Mouse (Mus musculus): ENCODE measurements at regions not wholly inside any gene's neighbourhood (a gene's known extent, or its start where the extent isn't known, plus 50 kb on each side); places are given as distances from the start of the nearest gene placed in this dataset.

DNA sequence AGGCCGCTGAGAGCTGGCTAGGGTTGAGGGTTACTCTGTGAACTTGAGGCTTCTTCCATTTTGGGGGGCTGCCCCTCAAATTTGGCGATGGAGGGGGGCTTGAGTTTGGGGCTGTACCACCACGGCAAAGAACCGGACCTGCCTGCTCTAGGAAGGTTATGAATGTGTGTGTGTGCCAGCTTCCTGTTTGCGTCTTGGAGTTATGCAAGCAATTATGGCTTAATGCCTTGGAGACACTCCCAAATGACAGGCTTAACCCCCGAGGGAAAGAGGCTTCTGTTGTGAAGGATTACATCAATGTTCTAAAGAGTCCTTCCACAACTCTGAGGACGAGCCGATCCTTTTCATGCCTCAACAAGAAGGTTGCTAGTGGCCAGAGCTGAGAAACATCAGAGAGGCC is 294.1 kb downstream of the Bcl11a start:
- Histone ChIP-seq H3K27ac (ENCODE audit: low read depth, low read length) (no peak overlapping the region), H3K27me3 (ENCODE audit: control insufficient read depth, insufficient read depth, low read length) (no peaks in the 10 kb centered on the region), H3K4me1 (ENCODE audit: control insufficient read depth, insufficient read depth, low read length) (peaks cover 12% of the 10 kb centered on the region; the same call in 1 of the 2 replicates), H3K9ac (ENCODE audit: low read length) (no peak overlapping the region), H3K9me3 (ENCODE audit: control insufficient read depth, low read length) (no peaks in the 10 kb centered on the region), H3K4me2 (no peak overlapping the region), H3K4me3 (ENCODE audit: low read depth, low read length) (no peak overlapping the region), H3K36me3 (ENCODE audit: control insufficient read depth, insufficient read depth, low read length) (no peaks in the 10 kb centered on the region)
- WGBS: 45% methylated on average over 8 of the region's 8 CpGs
- no peak for DNase-seq (ENCODE audit: low spot score, missing footprints)
- no peak; the same call in 1 of the 2 replicates for ATAC-seq (ENCODE audit: low FRiP score)

DNA sequence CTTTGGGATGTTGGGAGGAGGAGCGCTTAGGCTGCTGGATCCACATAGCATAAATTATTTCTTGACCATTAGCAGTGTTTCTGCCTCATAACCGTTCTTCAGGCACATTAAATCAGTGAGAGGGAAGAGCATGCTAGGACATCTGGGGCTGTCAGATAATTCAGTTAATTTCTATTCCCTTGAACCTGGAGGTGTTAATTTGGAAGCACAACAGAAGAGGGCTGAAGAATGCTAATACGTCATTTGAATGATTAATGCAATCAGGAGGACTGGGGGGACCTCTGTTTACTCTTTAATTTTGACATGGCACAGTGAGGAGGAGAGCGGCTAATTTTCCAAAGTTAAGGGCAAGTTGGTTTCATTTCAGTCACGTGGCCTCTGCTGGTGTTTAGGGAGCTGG is 294.8 kb downstream of the Bcl11a start:
- ATAC-seq (ENCODE audit: low FRiP score) (no peak), DNase-seq (ENCODE audit: low spot score, missing footprints) (no peak)
- H3K4me1 ChIP-seq (ENCODE audit: control insufficient read depth, insufficient read depth, low read length): peaks cover 12% of the 10 kb centered on the region; the same call in 1 of the 2 replicates
- no peak overlapping the region for H3K4me2 ChIP-seq
- H3K27ac ChIP-seq (ENCODE audit: low read depth, low read length): no peak overlapping the region
- H3K36me3 ChIP-seq (ENCODE audit: control insufficient read depth, insufficient read depth, low read length): no peaks in the 10 kb centered on the region
- no peak overlapping the region for H3K4me3 ChIP-seq (ENCODE audit: low read depth, low read length)
- no peak overlapping the region for H3K9ac ChIP-seq (ENCODE audit: low read length)
- WGBS: 63% methylated on average over 5 of the region's 5 CpGs
- H3K9me3 ChIP-seq (ENCODE audit: control insufficient read depth, low read length): no peaks in the 10 kb centered on the region
- no peaks in the 10 kb centered on the region for H3K27me3 ChIP-seq (ENCODE audit: control insufficient read depth, insufficient read depth, low read length)

DNA sequence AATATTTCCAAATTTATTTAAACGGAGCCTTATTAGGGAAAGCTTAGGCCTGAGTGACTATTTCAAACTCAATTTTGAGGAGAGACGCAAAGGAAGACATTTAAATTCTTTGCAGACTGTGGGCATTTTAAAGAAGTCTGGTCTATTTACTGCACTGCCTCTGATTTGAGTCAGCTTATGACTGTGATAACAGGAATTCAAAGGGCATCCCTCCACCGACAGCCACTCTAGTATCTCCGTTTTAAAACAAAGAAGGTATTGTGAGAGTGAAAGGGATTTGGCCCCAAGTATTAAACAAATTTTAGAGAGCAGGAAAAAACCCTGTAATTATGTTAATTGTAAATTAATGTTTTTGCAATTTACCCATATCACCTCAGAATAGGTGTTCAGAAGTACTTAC is 295.4 kb downstream of the Bcl11a start:
- no peak overlapping the region for H3K27ac ChIP-seq (ENCODE audit: low read depth, low read length)
- H3K4me3 ChIP-seq (ENCODE audit: low read depth, low read length): no peak overlapping the region
- no peaks in the 10 kb centered on the region for H3K36me3 ChIP-seq (ENCODE audit: control insufficient read depth, insufficient read depth, low read length)
- DNase-seq (ENCODE audit: low spot score, missing footprints): no peak
- H3K4me2 ChIP-seq: no peak overlapping the region
- H3K4me1 ChIP-seq (ENCODE audit: control insufficient read depth, insufficient read depth, low read length): peaks cover 12% of the 10 kb centered on the region; the same call in 1 of the 2 replicates
- no peak overlapping the region for H3K9ac ChIP-seq (ENCODE audit: low read length)
- no peak for ATAC-seq (ENCODE audit: low FRiP score)
- H3K27me3 ChIP-seq (ENCODE audit: control insufficient read depth, insufficient read depth, low read length): no peaks in the 10 kb centered on the region
- 54% methylated on average over 4 of the region's 4 CpGs for WGBS
- no peaks in the 10 kb centered on the region for H3K9me3 ChIP-seq (ENCODE audit: control insufficient read depth, low read length)

DNA sequence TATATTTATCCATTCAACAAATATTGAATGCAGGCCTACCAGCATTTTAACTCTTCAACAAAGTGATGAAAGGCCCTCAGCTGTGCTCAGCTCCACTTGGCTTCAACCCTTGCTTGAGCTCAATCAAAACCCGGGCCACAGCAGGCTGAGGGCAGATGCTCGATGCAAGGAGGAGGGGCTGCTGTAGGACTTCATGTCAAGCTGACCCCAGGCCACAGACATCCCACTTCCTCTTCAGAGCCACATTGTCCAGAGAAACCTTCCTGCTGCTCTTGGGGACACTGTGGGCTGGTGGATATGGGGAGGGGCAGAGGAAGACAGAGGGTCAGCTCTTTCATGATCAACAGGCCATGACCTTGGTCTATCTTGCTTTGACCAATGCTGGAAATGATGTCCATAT is 299.7 kb downstream of the Bcl11a start:
- no peak for ATAC-seq (ENCODE audit: low FRiP score)
- Histone ChIP-seq H3K36me3 (ENCODE audit: control insufficient read depth, insufficient read depth, low read length) (no peaks in the 10 kb centered on the region), H3K9ac (ENCODE audit: low read length) (no peak overlapping the region), H3K9me3 (ENCODE audit: control insufficient read depth, low read length) (no peaks in the 10 kb centered on the region), H3K27ac (ENCODE audit: low read depth, low read length) (no peak overlapping the region), H3K4me2 (no peak overlapping the region), H3K27me3 (ENCODE audit: control insufficient read depth, insufficient read depth, low read length) (no peaks in the 10 kb centered on the region), H3K4me1 (ENCODE audit: control insufficient read depth, insufficient read depth, low read length) (no peaks in the 10 kb centered on the region), H3K4me3 (ENCODE audit: low read depth, low read length) (no peak overlapping the region)
- WGBS: 52% methylated on average over 2 of the region's 2 CpGs
- DNase-seq (ENCODE audit: low spot score, missing footprints): no peak

DNA sequence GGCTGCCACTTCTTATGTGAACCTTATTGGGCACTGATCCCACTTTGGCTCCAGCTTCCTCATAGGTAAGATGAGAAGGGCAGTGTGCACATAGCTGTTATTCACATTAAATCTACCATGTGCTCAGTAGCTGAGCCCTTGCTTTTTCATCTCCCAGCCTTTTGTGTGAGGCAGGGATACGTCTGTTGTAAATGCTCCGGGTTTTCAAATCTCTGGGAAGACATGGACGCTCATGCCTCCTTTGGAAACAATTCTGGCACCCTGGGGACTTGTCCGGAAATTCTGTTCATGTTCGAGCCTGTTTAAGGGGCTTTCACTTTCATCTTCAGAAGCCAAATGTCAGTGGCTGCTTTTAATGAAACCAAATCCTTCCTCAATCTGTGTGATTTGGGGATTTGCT is 312.7 kb downstream of the Bcl11a start:
- Histone ChIP-seq H3K9ac (ENCODE audit: low read length) (no peak overlapping the region), H3K36me3 (ENCODE audit: control insufficient read depth, insufficient read depth, low read length) (no peaks in the 10 kb centered on the region), H3K27ac (ENCODE audit: low read depth, low read length) (no peak overlapping the region), H3K4me2 (no peak overlapping the region), H3K4me3 (ENCODE audit: low read depth, low read length) (no peak overlapping the region), H3K9me3 (ENCODE audit: control insufficient read depth, low read length) (no peaks in the 10 kb centered on the region), H3K27me3 (ENCODE audit: control insufficient read depth, insufficient read depth, low read length) (no peaks in the 10 kb centered on the region), H3K4me1 (ENCODE audit: control insufficient read depth, insufficient read depth, low read length) (no peaks in the 10 kb centered on the region)
- no peak for ATAC-seq (ENCODE audit: low FRiP score)
- DNase-seq (ENCODE audit: low spot score, missing footprints): no peak
- WGBS: 27% methylated on average over 5 of the region's 5 CpGs

- no peak for ATAC-seq (ENCODE audit: low FRiP score)
- Histone ChIP-seq H3K4me3 (ENCODE audit: low read depth, low read length) (no peak overlapping the region), H3K9me3 (ENCODE audit: control insufficient read depth, low read length) (no peaks in the 10 kb centered on the region), H3K4me2 (no peak overlapping the region), H3K27ac (ENCODE audit: low read depth, low read length) (no peak overlapping the region), H3K36me3 (ENCODE audit: control insufficient read depth, insufficient read depth, low read length) (no peaks in the 10 kb centered on the region), H3K9ac (ENCODE audit: low read length) (no peak overlapping the region), H3K4me1 (ENCODE audit: control insufficient read depth, insufficient read depth, low read length) (no peaks in the 10 kb centered on the region), H3K27me3 (ENCODE audit: control insufficient read depth, insufficient read depth, low read length) (no peaks in the 10 kb centered on the region)
- 86% methylated on average over 1 of the region's 1 CpGs for WGBS
- DNase-seq (ENCODE audit: low spot score, missing footprints): no peak
Observed at GRCm38 (mm10) chr11:24391385-24391784, 313.5 kb downstream of the Bcl11a start.

- Histone ChIP-seq H3K4me2 (no peak overlapping the region), H3K27ac (ENCODE audit: low read depth, low read length) (no peak overlapping the region), H3K4me1 (ENCODE audit: control insufficient read depth, insufficient read depth, low read length) (no peaks in the 10 kb centered on the region), H3K9me3 (ENCODE audit: control insufficient read depth, low read length) (no peaks in the 10 kb centered on the region), H3K4me3 (ENCODE audit: low read depth, low read length) (no peak overlapping the region), H3K27me3 (ENCODE audit: control insufficient read depth, insufficient read depth, low read length) (no peaks in the 10 kb centered on the region), H3K36me3 (ENCODE audit: control insufficient read depth, insufficient read depth, low read length) (no peaks in the 10 kb centered on the region), H3K9ac (ENCODE audit: low read length) (no peak overlapping the region)
- ATAC-seq (ENCODE audit: low FRiP score): no peak
- no peak for DNase-seq (ENCODE audit: low spot score, missing footprints)
- WGBS: 97% methylated on average over 2 of the region's 2 CpGs
Observed at GRCm38 (mm10) chr11:24395478-24395877, 317.6 kb downstream of the Bcl11a start.

GRCm38 (mm10) chr11:24396911-24397310 is 319.1 kb downstream of the Bcl11a start:
- Histone ChIP-seq H3K4me1 (ENCODE audit: control insufficient read depth, insufficient read depth, low read length) (no peaks in the 10 kb centered on the region), H3K4me2 (no peak overlapping the region), H3K27me3 (ENCODE audit: control insufficient read depth, insufficient read depth, low read length) (no peaks in the 10 kb centered on the region), H3K36me3 (ENCODE audit: control insufficient read depth, insufficient read depth, low read length) (no peaks in the 10 kb centered on the region), H3K4me3 (ENCODE audit: low read depth, low read length) (no peak overlapping the region), H3K9ac (ENCODE audit: low read length) (no peak overlapping the region), H3K9me3 (ENCODE audit: control insufficient read depth, low read length) (no peaks in the 10 kb centered on the region), H3K27ac (ENCODE audit: low read depth, low read length) (no peak overlapping the region)
- WGBS: 88% methylated on average over 5 of the region's 5 CpGs
- DNase-seq (ENCODE audit: low spot score, missing footprints): no peak
- no peak for ATAC-seq (ENCODE audit: low FRiP score)

DNA sequence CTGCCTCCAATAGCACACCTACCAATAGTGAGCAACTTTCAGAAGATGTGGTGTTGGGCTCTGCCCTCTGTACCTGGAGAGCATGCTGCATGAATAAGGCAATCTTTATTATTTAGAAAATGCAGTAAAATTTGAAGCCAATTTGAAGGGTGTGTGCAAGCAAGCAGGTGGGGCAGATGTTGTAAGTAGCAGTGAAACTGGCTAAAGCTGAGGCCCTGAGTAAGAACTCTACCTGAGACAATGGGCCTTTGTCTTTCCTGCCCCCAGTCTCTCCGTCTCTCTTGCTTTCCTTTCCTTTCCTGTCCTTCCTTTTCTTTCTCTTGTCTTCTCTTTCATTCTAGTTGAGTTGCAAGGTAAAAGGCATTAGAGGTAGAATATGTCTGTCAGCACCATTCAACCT is 319.9 kb downstream of the Bcl11a start:
- no peak for DNase-seq (ENCODE audit: low spot score, missing footprints)
- Histone ChIP-seq H3K27ac (ENCODE audit: low read depth, low read length) (no peak overlapping the region), H3K4me2 (no peak overlapping the region), H3K4me1 (ENCODE audit: control insufficient read depth, insufficient read depth, low read length) (no peaks in the 10 kb centered on the region), H3K9ac (ENCODE audit: low read length) (no peak overlapping the region), H3K36me3 (ENCODE audit: control insufficient read depth, insufficient read depth, low read length) (no peaks in the 10 kb centered on the region), H3K9me3 (ENCODE audit: control insufficient read depth, low read length) (no peaks in the 10 kb centered on the region), H3K4me3 (ENCODE audit: low read depth, low read length) (no peak overlapping the region), H3K27me3 (ENCODE audit: control insufficient read depth, insufficient read depth, low read length) (no peaks in the 10 kb centered on the region)
- 58% methylated on average over 1 of the region's 1 CpGs for WGBS
- ATAC-seq (ENCODE audit: low FRiP score): no peak

DNA sequence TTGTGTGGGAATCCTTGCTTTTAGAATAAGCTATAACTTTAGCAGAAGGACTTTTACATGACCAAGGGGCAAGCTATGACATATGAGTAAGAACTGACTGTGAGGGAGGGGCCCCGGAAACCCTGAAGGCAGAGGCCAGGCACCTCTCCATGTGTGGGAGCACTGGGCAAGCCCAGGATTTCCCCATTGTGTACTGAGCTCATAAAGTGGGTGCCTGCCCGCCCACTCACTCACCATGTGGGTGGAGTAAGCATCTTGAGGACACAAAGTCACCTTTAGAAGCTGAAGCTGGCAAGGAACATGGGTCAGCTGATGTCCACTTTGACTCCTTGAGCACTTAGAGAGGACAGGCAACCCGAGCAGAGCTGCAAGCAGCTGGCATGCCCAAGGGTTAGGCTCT is 323.3 kb downstream of the Bcl11a start:
- 83% methylated on average over 3 of the region's 3 CpGs for WGBS
- ATAC-seq (ENCODE audit: low FRiP score): no peak
- no peak overlapping the region for H3K9ac ChIP-seq (ENCODE audit: low read length)

More for the DNA sequence above, 323.3 kb downstream of the Bcl11a start:
- no peaks in the 10 kb centered on the region for H3K9me3 ChIP-seq (ENCODE audit: control insufficient read depth, low read length)
- no peak overlapping the region for H3K4me2 ChIP-seq
- H3K4me1 ChIP-seq (ENCODE audit: control insufficient read depth, insufficient read depth, low read length): no peaks in the 10 kb centered on the region
- H3K27ac ChIP-seq (ENCODE audit: low read depth, low read length): no peak overlapping the region
- H3K4me3 ChIP-seq (ENCODE audit: low read depth, low read length): no peak overlapping the region
- H3K27me3 ChIP-seq (ENCODE audit: control insufficient read depth, insufficient read depth, low read length): no peaks in the 10 kb centered on the region
- no peak for DNase-seq (ENCODE audit: low spot score, missing footprints)
- H3K36me3 ChIP-seq (ENCODE audit: control insufficient read depth, insufficient read depth, low read length): no peaks in the 10 kb centered on the region
